Mouse (Mus musculus) spleen, adult 2 months (tissue): ENCODE results near the gene 2900026A02Rik. TPM values are rescaled to one million over a fixed set of nuclear protein-coding genes. Genes with fewer than 3 reads are reported as not detected.
A peak's percentile ranks its signal among the peaks of the same experiment; 100 is the strongest.

Experiments
- DNase-seq, 2 experiments: peaks; one replicate each; pipeline versions ENCODE4 v3.0.0 to v3.0.0-alpha.2; 2012 to 2021; ENCODE audit warnings: low spot score in 2 of 2, low read depth in 1 of 2
- H3K27ac ChIP-seq: fragments of 200-500 bp; 2 replicates; pipeline ENCODE4 v1.5.1; 2012; ENCODE audit warnings: low read length, inconsistent platforms; ENCODE audit not compliant: insufficient read depth
- H3K27me3 ChIP-seq: fragments of 200-500 bp; 2 replicates; pipeline ENCODE4 v1.6.1; 2012; ENCODE audit warnings: mild to moderate bottlenecking, moderate library complexity, low read length, inconsistent platforms; ENCODE audit not compliant: control insufficient read depth, insufficient read depth
- H3K36me3 ChIP-seq: fragments of 200-500 bp; 2 replicates; pipeline ENCODE4 v1.6.1; 2012; ENCODE audit warnings: mild to moderate bottlenecking, low read length, inconsistent platforms; ENCODE audit not compliant: control insufficient read depth, insufficient read depth
- H3K4me1 ChIP-seq: fragments of 200-500 bp; 2 replicates; pipeline ENCODE4 v1.6.1; 2011; ENCODE audit warnings: inconsistent platforms; ENCODE audit not compliant: control insufficient read depth, insufficient read depth, insufficient read length
- H3K4me3 ChIP-seq: fragments of 200-500 bp; 2 replicates; pipeline ENCODE4 v1.5.1; 2011; ENCODE audit warnings: mild to moderate bottlenecking, inconsistent platforms; ENCODE audit not compliant: insufficient read depth, insufficient read length; ENCODE audit errors: extremely low read depth
- CTCF ChIP-seq: fragments of 200-500 bp; IDR thresholded peaks from 2 replicates; pipeline ENCODE4 v1.5.1; 2011; ENCODE audit warnings: mild to moderate bottlenecking, inconsistent platforms; ENCODE audit not compliant: insufficient read depth, insufficient read length, insufficient replicate concordance; ENCODE audit errors: extremely low read depth
- POLR2A ChIP-seq: fragments of 200-500 bp; IDR thresholded peaks from 2 replicates; pipeline ENCODE4 v1.6.1; 2011; ENCODE audit warnings: low read depth, low read length, inconsistent platforms
- WGBS: fragments of 180-500 bp; shearing (Covaris S2); methylation state at CpG from one replicate; pipeline ENCODE4 v1.1.7; 2018; 5-methylcytosine and 5-hydroxymethylcytosine counted together
- polyA plus RNA-seq: library from polyadenylated mRNA; depleted of rRNA; stranded (reverse); fragments of >200 nt; gene quantifications from 2 replicates; pipeline ENCODE4 v1.2.3, GENCODE M21; 2012

The 2900026A02Rik gene
- polyA plus RNA-seq, 1 experiment: 5.1 TPM

DNA sequence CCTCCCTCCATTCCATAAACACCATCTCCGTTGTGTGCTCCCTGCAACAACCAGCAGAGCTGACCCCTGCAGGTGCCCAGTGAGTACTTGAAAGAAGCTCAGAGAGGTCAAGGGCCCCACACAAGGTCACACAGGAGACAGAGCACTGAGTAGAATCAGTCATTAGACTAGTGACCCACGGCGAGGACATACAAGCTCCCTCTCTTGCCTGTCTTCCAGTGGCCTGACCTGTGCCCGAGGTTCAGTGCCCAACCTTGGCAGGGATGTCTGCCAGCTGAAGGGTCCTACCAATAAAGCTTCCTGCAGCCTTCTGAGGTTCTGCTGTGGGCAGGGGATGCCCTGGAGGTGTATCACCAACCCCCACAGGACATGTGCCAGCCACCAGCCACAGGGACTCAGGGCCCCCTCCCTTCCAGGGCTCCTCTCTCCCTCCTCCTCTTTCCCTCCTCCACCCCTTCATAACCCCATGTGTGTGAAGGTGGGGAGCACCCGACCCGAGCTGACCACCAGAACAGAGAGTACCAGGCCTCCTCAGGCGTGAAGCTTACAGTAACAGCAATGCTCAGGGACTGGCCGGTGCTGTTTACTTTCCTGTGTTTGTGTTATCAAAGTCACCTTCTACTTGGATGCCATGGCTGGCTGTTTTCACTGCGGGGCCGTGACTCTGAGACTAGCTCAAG is 8.7 kb downstream of the 2900026A02Rik start:
- Histone ChIP-seq H3K27me3 (no peaks in the 10 kb centered on the region), H3K4me1 (no peaks in the 10 kb centered on the region), H3K36me3 (no peaks in the 10 kb centered on the region), H3K27ac (no peak overlapping the region), H3K4me3 (no peak overlapping the region)
- no peak for TF ChIP-seq POLR2A
- TF ChIP-seq CTCF: no peak
- DNase-seq: no peak
- WGBS: 82% methylated on average over 10 of the region's 10 CpGs

DNA sequence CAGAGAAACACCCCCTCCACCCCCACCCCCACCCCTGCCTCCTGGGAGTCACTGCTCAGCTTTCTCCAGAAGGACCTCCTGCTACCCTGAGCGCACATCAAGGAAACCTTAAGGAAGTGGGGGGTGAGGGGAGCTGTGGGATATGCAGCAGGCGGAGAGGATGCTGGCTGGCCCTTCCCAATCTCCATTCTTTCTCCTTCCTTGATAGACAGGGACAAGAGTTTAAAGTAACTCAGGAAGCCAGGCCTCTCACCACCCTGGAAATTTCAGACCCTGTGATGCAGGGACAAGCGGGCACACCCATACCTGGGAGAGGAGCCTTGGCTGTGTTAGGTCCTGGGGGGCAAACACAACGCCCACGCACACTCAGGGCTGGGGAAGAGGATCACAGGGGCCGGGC is 10.7 kb downstream of the 2900026A02Rik start:
- H3K27ac ChIP-seq: peak overlapping the region; percentile 37
- TF ChIP-seq POLR2A (no peak), CTCF (no peak)
- H3K4me1 ChIP-seq: no peaks in the 10 kb centered on the region
- 84% methylated on average over 6 of the region's 6 CpGs for WGBS
- H3K4me3 ChIP-seq: no peak overlapping the region
- no peaks in the 10 kb centered on the region for H3K27me3 ChIP-seq
- H3K36me3 ChIP-seq: no peaks in the 10 kb centered on the region
- DNase-seq: no peak

DNA sequence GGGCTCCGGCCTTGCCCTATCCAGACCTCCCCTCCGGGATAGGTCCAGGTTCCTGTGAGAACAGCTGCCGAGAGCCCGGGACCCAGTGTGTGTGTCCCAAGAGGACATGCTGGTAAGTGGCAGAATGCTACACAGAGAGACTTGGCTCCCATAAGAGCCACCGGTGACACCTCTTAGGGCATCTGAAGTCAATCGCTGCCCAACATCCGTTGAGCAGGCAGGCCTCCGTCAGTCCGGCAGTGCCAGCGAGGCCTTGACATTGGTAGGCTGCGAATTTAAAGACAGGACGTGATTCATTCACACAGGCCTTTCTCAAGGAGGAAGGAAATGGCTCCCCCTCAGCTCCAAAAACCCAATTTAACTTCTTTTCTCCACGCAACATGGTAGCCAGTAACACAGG is 11.1 kb downstream of the 2900026A02Rik start:
- no peaks in the 10 kb centered on the region for H3K36me3 ChIP-seq

DNA sequence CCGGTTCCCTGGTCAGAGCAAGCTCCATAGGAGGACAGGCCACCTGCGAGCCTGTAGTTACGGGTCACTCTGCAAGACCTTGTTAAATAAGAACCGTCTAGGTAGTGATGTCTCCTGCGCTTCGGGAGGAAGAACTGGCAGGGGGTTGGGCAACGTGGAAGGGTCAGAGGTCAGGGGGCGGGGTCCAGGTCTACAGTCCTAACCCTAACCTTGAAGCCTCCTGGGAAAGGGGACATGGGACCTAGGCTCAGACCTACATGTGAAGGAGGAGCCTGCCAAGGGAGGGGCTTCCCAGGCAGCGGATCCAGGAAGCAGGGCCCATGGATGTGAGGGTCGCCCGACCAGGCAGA is 11.7 kb downstream of the 2900026A02Rik start:
- WGBS: 79% methylated on average over 11 of the region's 11 CpGs
- no peak for TF ChIP-seq POLR2A
- no peak for TF ChIP-seq CTCF
- H3K27ac ChIP-seq: peak overlapping the region; percentile 70

More for the DNA sequence above, 11.1 kb downstream of the 2900026A02Rik start:
- Histone ChIP-seq H3K4me1 (no peaks in the 10 kb centered on the region), H3K27me3 (no peaks in the 10 kb centered on the region), H3K27ac (peak overlapping the region; percentile 70), H3K4me3 (no peak overlapping the region)
- 39% methylated on average over 13 of the region's 13 CpGs for WGBS
- no peak for TF ChIP-seq POLR2A
- no peak for TF ChIP-seq CTCF
- no peak for DNase-seq

DNA sequence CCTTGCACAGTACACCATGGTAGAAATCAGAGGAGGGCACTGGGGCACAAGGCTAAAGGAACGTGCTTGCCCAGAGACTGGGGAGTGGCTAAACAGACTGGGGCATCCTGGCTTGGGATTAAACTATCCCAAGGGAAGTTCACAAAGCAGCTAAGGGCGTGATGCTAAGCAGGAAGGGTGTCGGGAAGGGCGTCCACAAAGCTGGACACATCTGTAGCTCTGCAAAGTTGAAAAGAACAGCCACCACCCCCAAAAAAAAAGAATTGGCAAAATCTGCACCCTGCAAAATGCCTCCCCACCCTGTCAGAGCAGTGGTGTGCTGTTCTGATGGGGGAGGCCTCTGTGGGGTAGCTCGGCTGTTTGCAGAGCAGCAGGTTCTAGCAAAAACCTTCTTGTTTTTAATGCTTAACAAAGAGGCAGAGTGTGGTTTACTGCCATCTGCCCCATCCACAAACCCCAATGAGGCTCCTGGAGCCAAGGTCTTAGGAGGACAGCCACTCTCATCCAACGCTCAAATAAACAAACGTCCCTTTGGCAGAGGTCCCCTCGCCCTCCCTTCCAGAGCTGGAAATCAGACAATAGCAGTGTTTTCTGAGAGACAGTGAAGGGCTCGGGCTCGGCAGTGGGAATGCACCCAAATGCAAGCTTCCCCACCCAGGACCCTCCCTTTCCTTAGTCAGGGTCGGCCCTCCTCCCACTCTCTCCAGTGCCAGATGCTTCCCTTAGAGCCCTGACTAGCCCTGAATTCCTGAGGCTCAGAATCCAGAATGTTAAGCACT is 12.2 kb downstream of the 2900026A02Rik start:
- Histone ChIP-seq H3K36me3 (no peaks in the 10 kb centered on the region), H3K4me3 (no peak overlapping the region), H3K27me3 (no peaks in the 10 kb centered on the region), H3K27ac (peak overlapping the region; percentile 70), H3K4me1 (no peaks in the 10 kb centered on the region)
- TF ChIP-seq CTCF: no peak
- no peak for TF ChIP-seq POLR2A
- no peak for DNase-seq
- WGBS: 77% methylated on average over 11 of the region's 11 CpGs

More for the DNA sequence above, 11.7 kb downstream of the 2900026A02Rik start:
- Histone ChIP-seq H3K4me1 (no peaks in the 10 kb centered on the region), H3K4me3 (no peak overlapping the region), H3K27me3 (no peaks in the 10 kb centered on the region), H3K36me3 (no peaks in the 10 kb centered on the region)
- no peak for DNase-seq

DNA sequence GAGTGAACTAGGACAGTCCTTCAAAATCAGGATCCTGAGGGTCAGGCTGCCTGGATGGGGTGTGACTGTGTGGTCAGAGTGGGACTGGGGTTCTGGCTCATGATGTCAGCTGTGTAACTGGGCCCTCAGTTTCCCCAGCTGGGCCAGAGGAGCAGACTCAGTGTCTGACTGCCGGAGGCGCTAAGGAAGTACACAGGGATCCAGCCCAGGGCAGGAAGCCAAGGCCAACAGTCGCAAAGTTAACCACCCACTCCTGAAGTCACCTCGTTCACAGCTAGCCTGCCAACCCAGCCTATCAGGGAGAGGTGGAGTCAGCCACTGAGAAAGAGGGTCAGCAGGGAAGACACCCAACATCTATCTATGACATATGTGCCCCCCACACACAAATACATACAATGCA is 13.0 kb downstream of the 2900026A02Rik start:
- Histone ChIP-seq H3K27ac (peak overlapping the region; percentile 31; the same call in 1 of the 2 replicates), H3K4me1 (no peaks in the 10 kb centered on the region), H3K4me3 (no peak overlapping the region), H3K36me3 (no peaks in the 10 kb centered on the region), H3K27me3 (no peaks in the 10 kb centered on the region)
- WGBS: 44% methylated on average over 4 of the region's 4 CpGs
- TF ChIP-seq CTCF: no peak
- TF ChIP-seq POLR2A: no peak
- no peak for DNase-seq
